Mouse (Mus musculus): ENCODE results near the gene Fam160a2. TPM values are rescaled to one million over a fixed set of nuclear protein-coding genes. Genes with fewer than 3 reads are reported as not detected.
"Not testable (repeated sequence)": the region's sequence is repeated elsewhere in the genome, so short reads cannot be mapped to it uniquely, and the experiment has no call there.

The Fam160a2 gene
- total RNA-seq, 4 experiments from 2014 or later, result 53.0 to 63.3 (median 60.1) TPM

- DNase-seq (ENCODE audit: low spot score in 2 of 2), result no peak
These were observed 5.2 kb downstream of the Fam160a2 start for GRCm38 (mm10) chr7:105394606-105395005.

- no peak for DNase-seq (ENCODE audit: low spot score in 2 of 2)
These were observed 9.6 kb downstream of the Fam160a2 start for GRCm38 (mm10) chr7:105390236-105390635.

- no peak for DNase-seq (ENCODE audit: low spot score in 2 of 2)
These were observed 12.2 kb downstream of the Fam160a2 start for GRCm38 (mm10) chr7:105387696-105388095.

DNA sequence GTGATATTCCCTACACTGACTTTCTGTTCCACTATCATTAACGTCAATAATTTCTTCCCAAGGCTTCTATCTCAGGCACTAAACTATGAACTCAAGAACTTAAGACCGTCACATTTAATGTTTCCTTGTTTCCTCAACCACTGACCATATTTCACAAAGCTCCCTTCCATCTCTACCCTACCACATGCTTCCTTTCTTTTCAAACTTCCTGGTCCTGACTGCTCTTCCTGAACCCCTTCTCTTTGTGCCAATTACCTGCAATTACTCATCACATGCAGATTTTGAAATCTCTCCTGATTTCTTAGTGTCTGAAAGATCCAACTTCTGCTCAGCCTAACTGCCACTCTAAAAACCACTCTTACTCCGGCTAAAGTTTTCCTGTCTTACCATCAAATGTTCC, 19.5 kb downstream of the Fam160a2 start:
- DNase-seq (ENCODE audit: low spot score in 2 of 2), result no peak

DNA sequence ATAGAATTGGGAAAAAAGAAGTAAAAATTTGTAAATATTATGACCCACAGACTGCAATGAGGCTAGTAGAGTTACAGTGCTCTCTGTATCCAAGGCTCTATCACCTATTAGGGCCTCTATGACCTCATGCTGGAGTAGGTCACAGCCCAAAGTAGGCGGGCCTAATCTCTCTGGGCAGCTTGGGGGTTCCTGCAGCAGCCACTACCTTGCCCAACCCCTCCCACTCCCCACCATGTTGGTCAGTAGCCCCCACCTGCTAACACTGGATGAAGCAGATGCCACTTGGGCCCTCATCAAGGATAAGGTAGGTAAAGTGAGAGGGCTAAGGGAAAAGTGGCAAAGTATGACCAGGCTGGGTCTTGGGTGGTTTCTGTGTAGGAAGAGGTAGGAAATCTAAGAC, 25.0 kb downstream of the Fam160a2 start, which contains the start of gene Gm5901:
TSS of gene Gm5901 (plus strand) at position 173 of the 400 bp plus-strand sequence.
- DNase-seq (ENCODE audit: low spot score in 2 of 2), result no peak

DNA sequence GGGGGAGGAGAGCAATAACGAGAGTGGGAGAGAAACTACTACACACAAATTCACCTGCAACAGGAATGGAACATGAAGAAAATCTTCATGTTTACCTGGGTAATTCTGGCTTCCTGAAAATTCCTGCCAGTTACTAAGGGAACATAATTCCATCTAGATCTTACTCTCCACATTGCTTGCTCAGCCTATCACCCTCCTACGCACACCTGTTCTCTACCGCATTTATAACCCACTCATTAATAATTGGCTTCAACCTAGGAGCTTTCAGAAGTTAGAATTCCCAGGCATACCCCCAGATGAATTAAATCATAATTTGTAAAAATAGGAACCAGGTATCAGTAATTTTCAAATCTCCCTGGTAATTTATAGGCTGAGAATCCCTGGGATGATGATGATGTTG, 25.9 kb downstream of the Fam160a2 start:
- DNase-seq (ENCODE audit: low spot score in 2 of 2), result no peak

- DNase-seq (ENCODE audit: low spot score in 2 of 2), result no peak
These were observed 26.3 kb downstream of the Fam160a2 start for GRCm38 (mm10) chr7:105373509-105373908.

- no peak for DNase-seq (ENCODE audit: low spot score in 2 of 2)
These were observed 26.9 kb downstream of the Fam160a2 start for GRCm38 (mm10) chr7:105372912-105373311.

DNA sequence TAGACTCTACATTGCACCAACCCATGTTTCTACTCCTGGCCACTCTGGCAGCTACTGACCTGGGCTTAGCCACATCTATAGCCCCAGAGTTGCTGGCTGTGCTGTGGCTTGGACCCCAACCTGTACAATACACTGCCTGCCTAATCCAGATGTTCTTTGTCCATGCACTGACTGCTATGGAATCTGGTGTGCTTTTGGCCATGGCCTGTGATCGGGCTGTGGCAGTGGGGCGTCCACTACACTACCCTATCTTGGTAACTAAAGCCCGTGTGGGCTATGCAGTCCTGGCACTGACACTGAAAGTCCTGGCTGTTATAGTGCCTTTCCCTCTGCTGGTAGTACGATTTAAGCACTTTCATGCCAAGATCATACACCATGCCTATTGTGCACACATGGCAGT, 31.3 kb downstream of the Fam160a2 start:
- DNase-seq (ENCODE audit: low spot score in 2 of 2), result no peak

- no peak for DNase-seq (ENCODE audit: low spot score in 2 of 2)
These were observed 31.9 kb downstream of the Fam160a2 start, which contains the start of gene Olfr692 for GRCm38 (mm10) chr7:105367930-105368329. TSS of gene Olfr692 (plus strand) at chr7:105368230.

DNA sequence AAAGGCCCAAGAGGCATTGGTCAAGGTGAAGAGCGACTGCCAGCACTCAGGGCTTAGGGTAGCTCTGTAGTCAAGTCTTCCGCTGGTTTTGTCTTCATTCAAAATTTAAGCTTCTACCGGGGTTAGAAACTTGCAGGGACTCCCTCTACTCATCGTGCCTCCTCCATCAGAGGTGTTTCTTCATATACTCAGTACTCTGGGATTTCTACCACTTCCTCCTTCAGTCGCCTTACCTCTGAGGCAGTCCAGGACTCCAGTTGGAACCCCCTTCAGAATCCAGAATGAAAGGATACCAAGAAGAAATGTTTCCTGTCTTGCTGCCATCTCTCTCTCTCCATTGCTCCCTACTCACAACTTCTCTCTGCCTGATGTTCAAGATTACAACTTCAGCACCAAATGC, 32.6 kb downstream of the Fam160a2 start:
- no peak for DNase-seq (ENCODE audit: low spot score in 2 of 2)

DNA sequence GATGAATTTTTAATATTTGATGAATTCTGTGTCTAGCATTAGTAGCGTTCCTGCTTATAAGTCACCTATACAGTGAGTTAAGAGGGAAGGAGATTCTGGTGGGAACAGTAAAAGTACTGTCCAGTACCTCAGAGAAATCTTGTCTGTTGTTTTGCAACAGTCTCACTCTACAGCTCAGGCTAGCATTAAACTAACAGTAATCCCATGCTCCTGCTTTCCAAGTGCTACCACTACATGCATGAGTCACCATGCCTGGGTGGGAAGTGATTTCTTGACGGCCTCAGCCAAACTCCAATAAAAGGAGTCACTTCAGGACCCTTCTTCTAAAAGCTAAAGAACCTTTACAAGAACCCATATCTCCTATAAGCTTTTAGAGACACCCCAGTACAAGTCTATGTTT, 38.1 kb downstream of the Fam160a2 start:
- DNase-seq (ENCODE audit: low spot score in 2 of 2), result no peak

DNA sequence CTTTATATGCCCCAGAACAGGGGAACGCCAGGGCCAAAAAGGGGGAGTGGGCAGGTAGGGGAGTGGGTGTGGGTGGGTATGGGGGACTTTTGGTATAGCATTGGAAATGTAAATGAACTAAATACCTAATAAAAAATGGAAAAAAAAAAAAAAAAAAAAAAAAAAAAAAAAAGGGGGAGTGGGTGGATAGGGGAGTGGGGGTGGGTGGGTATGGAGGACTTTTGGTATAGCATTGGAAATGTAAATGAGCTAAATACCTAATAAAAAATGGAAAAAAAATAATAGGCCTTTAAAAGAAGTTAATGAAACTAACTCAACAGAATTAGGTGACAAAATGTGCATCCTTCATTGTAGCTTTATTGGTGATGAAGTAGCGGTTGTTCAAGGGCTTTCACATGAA, 43.4 kb downstream of the Fam160a2 start:
- DNase-seq (ENCODE audit: low spot score in 2 of 2), result not testable (repeated sequence)

DNA sequence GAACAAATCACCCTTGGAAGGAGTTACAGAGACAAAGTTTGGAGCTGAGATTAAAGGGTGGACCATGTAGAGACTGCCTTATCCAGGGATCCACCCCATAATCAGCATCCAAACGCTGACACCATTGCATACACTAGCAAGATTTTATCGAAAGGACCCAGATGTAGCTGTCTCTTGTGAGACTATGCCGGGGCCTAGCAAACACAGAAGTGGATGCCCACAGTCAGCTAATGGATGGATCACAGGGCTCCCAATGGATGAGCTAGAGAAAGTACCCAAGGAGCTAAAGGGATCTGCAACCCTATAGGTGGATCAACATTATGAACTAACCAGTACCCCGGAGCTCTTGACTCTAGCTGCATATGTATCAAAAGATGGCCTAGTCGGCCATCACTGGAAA, 43.8 kb downstream of the Fam160a2 start:
- not testable (repeated sequence) for DNase-seq (ENCODE audit: low spot score in 2 of 2)

- DNase-seq (ENCODE audit: low spot score in 2 of 2), result no peak
These were observed 57.1 kb downstream of the Fam160a2 start for GRCm38 (mm10) chr7:105342752-105343151.

- no peak for DNase-seq (ENCODE audit: low spot score in 2 of 2)
These were observed 57.7 kb downstream of the Fam160a2 start, which contains the start of gene Olfr691 for GRCm38 (mm10) chr7:105342170-105342569. TSS of gene Olfr691 (minus strand) at chr7:105342270.

DNA sequence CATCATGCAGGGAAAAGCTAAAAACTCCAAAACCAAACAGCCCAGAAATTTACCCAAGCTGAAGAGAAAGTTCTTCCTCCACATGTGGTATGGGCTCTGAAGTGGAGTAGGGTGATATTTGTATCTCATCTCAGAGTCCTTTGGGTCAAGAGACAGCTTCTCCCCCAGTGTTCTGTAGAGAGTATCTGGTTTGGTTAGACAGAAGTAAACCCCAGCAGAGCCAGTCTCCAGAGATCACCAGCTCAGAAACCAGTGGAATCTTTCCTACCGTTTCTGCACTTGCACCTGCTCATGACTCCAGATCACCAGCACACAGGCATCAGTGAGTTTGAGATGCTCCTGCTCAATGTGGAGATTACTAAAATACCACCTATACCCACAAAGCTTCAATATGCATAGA, 65.8 kb downstream of the Fam160a2 start, which contains the start of gene Olfr690:
TSS of gene Olfr690 (minus strand) at position 101 of the 400 bp plus-strand sequence.
- no peak for DNase-seq (ENCODE audit: low spot score in 2 of 2)

- DNase-seq (ENCODE audit: low spot score in 2 of 2), result no peak
These were observed 74.6 kb downstream of the Fam160a2 start for GRCm38 (mm10) chr7:105325302-105325701.

Other genes with a start within 250 kb of the Fam160a2 start
- gene Olfr684, start 236.4 kb downstream of the Fam160a2 start, total RNA-seq (2022), result not detected
- not detected for gene Olfr685, start 214.0 kb downstream of the Fam160a2 start, total RNA-seq (2022)
- gene Olfr686, start 192.6 kb downstream of the Fam160a2 start, total RNA-seq (2022), result not detected
- gene Olfr688, start 112.0 kb downstream of the Fam160a2 start, total RNA-seq (2022), result not detected
- not detected for gene Olfr689, start 88.9 kb downstream of the Fam160a2 start, total RNA-seq (2022)
- 1 to 10 TPM in 1 of 4 experiments, under 1 TPM in 3; 0.39 to 2.0 (median 0.68) TPM for gene Olfr690, start 66.0 kb downstream of the Fam160a2 start, total RNA-seq (2022)
- gene Olfr691, start 57.8 kb downstream of the Fam160a2 start, total RNA-seq (2022), result 1 to 10 TPM in 1 of 4 experiments, under 1 TPM in 3; 0.31 to 1.0 (median 0.62) TPM
- not detected for gene Olfr692, start 31.8 kb downstream of the Fam160a2 start, total RNA-seq (2022)
- not detected for gene Gm5901, start 25.0 kb downstream of the Fam160a2 start, total RNA-seq (2022)
- gene Cnga4, start 4.5 kb upstream of the Fam160a2 start, total RNA-seq (2022), result 1 to 10 TPM in 1 of 4 experiments, under 1 TPM in 3; 0.54 to 1.1 (median 0.76) TPM
- 10 to 100 TPM in 1 of 4 experiments, 1 to 10 TPM in 3; 8.6 to 10.8 (median 9.4) TPM for gene Cckbr, start 25.7 kb upstream of the Fam160a2 start, total RNA-seq (2022)
- 10 to 100 TPM; 11.0 to 14.1 (median 12.4) TPM for gene Cavin3, start 82.2 kb upstream of the Fam160a2 start, total RNA-seq (2022)
- 10 to 100 TPM; 82.2 to 87.5 (median 85.0) TPM for gene Smpd1, start 154.3 kb upstream of the Fam160a2 start, total RNA-seq (2022)
- gene Apbb1, start 181.6 kb upstream of the Fam160a2 start, total RNA-seq (2022), result 100 to 1,000 TPM; 351 to 364 (median 362) TPM
- gene Hpx, start 200.1 kb upstream of the Fam160a2 start, total RNA-seq (2022), result under 1 TPM in 3 of 4 experiments, not detected in 1; 0.25 to 0.41 (median 0.31) TPM
- gene Trim3, start 233.5 kb upstream of the Fam160a2 start, total RNA-seq (2022), result 100 to 1,000 TPM; 130 to 148 (median 138) TPM
- 10 to 100 TPM; 60.1 to 69.7 (median 65.5) TPM for gene Timm10b, start 240.0 kb upstream of the Fam160a2 start, total RNA-seq (2022)
- gene Arfip2, start 240.4 kb upstream of the Fam160a2 start, total RNA-seq (2022), result 100 to 1,000 TPM in 1 of 4 experiments, 10 to 100 TPM in 3; 97.0 to 102 (median 98.2) TPM
- gene Gm45799, start 240.5 kb upstream of the Fam160a2 start, total RNA-seq (2022), result 10 to 100 TPM in 2 of 4 experiments, 1 to 10 TPM in 2; 6.8 to 15.0 (median 11.0) TPM

Data from layer of hippocampus, adult 8-10 months (tissue).